Mouse (Mus musculus) stomach, postnatal 0 days (tissue): ENCODE data around the gene Gm44579.

Experiments used
- CTCF ChIP-seq: IDR thresholded peaks from 2 replicates; pipeline ENCODE4 v1.5.1; 2016; ENCODE audit warnings: antibody characterized with exemption, low read depth, mild to moderate bottlenecking, moderate library complexity
- EP300 ChIP-seq: optimal IDR thresholded peaks from 2 replicates; pipeline ENCODE3; 2016; ENCODE audit warnings: antibody characterized with exemption

DNA sequence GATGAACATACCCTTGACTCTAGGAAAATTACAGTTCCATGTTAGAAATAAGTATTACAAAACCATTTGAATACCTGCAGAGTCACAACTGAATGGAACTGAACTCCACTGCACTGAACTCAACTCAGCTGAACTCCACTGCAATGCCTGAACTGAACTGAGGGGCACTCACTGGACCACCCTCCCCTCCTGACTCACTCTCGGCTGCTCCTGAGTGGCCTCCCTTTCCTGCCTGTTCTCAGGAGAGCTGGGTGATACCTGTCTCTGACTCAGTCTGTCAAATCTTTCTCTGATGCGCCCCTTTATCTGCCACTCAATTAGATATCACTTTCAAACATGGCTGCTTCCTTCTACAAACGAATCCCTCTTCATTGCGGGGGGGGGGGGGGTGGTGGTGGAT lies 66.6 kb downstream of the Gm44579 start:
- TF ChIP-seq CTCF (no peak), EP300 (no peak)
